Mouse (Mus musculus): ENCODE results near the gene Asz1. TPM values are rescaled to one million over a fixed set of nuclear protein-coding genes. Genes with fewer than 3 reads are reported as not detected.
A peak's percentile ranks its signal among the peaks of the same experiment; 100 is the strongest.

The Asz1 gene
- polyA plus RNA-seq, 1 experiment from 2014 or later = 5.2 TPM

DNA sequence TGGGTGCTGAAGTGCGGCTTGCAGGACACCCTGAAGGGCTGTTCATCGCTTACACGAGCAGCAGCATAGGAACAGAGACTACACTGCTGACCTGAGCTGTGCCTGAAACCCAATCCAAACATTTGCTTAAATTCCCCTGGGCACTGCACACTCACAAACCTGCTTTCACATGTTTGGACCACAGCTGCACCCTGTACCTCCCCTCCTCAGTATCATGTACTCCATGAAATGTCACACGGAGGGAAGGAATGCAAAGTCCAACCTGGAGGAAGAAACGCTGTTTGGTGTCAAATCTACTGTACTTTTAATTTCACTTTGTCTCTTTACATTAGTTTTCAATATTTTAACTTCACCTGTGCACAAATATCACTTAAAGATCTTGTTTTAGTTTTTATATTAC is 19.8 kb downstream of the Asz1 start:
- Histone ChIP-seq H3K36me3 (ENCODE audit: insufficient read depth, low read length) (no peaks in the 10 kb centered on the region), H3K9ac (replicated peaks; ENCODE audit: low read depth) (no peak overlapping the region), H3K27me3 (replicated peaks; ENCODE audit: insufficient read depth, low read length) (no peaks in the 10 kb centered on the region), H3K27ac (ENCODE audit: low read length) (no peak overlapping the region), H3K4me1 (ENCODE audit: insufficient read depth, low read depth, low read length) (no peaks in the 10 kb centered on the region), H3K4me2 (replicated peaks; ENCODE audit: low read depth, low read length) (no peak overlapping the region), H3K4me3 (ENCODE audit: low read depth, low read length) (no peak overlapping the region), H3K9me3 (ENCODE audit: low read length) (no peaks in the 10 kb centered on the region)
- 61% methylated on average over 5 of the region's 5 CpGs for WGBS
- ATAC-seq (no peak), DNase-seq (ENCODE audit: low spot score) (no peak)
- TF ChIP-seq CTCF (IDR thresholded peaks at IDR 0.05) (no peak), EP300 (IDR thresholded peaks at IDR 0.05) (no peak)

DNA sequence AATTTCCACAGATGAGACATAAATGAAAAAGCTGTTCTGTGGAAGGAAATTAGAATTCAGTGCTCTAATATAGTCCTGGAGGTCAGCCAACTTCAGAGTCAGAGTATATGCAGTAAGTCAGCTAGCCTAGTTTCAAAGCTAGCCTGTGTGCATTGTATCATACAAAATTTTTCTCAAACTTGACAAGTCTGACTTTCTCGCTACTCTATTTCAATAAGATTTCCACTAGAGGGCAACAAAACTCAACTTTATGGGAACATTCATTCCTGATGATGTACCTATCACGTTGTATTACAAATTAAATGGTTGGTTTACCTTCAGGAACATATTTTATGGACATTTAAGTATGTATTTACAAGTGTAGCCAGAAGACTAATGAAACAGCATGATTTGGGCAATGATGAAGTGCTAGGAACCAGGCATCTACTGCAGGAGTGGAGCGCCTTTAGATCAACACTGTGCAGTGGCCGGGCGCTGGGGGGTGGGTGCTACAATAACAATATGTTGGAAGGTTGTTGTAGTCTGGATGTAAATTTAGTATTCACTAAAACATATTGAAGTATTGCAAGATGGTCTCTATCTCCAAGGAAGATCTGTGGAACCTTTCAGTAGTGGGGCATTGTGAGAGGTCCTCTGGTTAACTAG is 21.6 kb downstream of the Asz1 start:
- WGBS = 62% methylated on average over 5 of the region's 5 CpGs
- Histone ChIP-seq H3K27me3 (replicated peaks; ENCODE audit: insufficient read depth, low read length) (no peaks in the 10 kb centered on the region), H3K4me3 (ENCODE audit: low read depth, low read length) (no peak overlapping the region), H3K36me3 (ENCODE audit: insufficient read depth, low read length) (no peaks in the 10 kb centered on the region), H3K9me3 (ENCODE audit: low read length) (no peaks in the 10 kb centered on the region), H3K4me2 (replicated peaks; ENCODE audit: low read depth, low read length) (no peak overlapping the region), H3K9ac (replicated peaks; ENCODE audit: low read depth) (no peak overlapping the region), H3K27ac (ENCODE audit: low read length) (no peak overlapping the region), H3K4me1 (ENCODE audit: insufficient read depth, low read depth, low read length) (no peaks in the 10 kb centered on the region)
- no peak; the same call in 1 of the 2 replicates for ATAC-seq
- peak; percentile 73 for DNase-seq (ENCODE audit: low spot score)
- TF ChIP-seq EP300 (IDR thresholded peaks at IDR 0.05) (no peak), CTCF (IDR thresholded peaks at IDR 0.05) (peak; percentile 61)

DNA sequence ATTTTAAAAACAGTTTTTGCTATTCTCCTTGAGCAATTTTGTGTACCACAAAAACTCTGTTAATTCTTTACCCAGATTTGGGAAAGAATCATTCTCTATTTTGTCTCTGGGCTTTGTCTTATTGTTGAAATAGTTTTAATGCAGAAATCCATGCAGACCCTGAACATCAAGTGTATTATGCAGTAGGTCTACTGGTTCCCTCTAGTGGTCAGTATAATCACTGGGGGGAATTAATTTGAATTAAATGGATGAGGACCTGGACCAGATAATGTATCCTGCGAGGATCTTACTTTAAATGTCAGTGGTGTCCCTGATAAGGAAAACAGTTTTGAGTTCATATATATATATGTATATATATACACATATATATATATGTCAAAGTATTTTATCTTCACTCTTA is 30.2 kb downstream of the Asz1 start:
- Histone ChIP-seq H3K27ac (ENCODE audit: low read length) (no peak overlapping the region), H3K4me2 (replicated peaks; ENCODE audit: low read depth, low read length) (no peak overlapping the region), H3K9ac (replicated peaks; ENCODE audit: low read depth) (no peak overlapping the region), H3K36me3 (ENCODE audit: insufficient read depth, low read length) (no peaks in the 10 kb centered on the region), H3K4me3 (ENCODE audit: low read depth, low read length) (no peak overlapping the region), H3K27me3 (replicated peaks; ENCODE audit: insufficient read depth, low read length) (no peaks in the 10 kb centered on the region), H3K4me1 (ENCODE audit: insufficient read depth, low read depth, low read length) (no peaks in the 10 kb centered on the region), H3K9me3 (ENCODE audit: low read length) (no peaks in the 10 kb centered on the region)
- ATAC-seq (no peak; the same call in 1 of the 2 replicates), DNase-seq (ENCODE audit: low spot score) (peak; percentile 75)
- WGBS = 25% methylated on average over 1 of the region's 1 CpGs
- TF ChIP-seq EP300 (IDR thresholded peaks at IDR 0.05) (no peak), CTCF (IDR thresholded peaks at IDR 0.05) (peak; percentile 80)

DNA sequence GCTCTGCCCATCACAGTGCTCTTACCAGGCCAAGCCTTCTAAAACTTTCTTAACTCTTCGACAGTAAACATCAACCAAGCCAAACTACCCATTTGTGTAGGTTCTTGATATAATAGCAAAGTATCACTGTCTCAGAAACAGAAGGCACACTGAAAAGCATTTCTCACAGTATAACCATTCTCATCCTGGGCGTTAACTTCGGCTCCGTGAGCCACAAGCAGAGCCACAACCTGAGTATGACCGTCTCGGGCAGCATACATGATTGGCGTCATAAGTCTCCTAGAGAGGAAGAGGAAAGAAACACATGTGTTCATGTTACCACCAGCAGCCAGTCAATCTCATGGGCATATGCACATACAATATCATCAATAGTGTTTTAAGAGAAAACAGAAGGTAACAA is 31.9 kb downstream of the Asz1 start:
- DNase-seq (ENCODE audit: low spot score) (no peak), ATAC-seq (no peak)
- Histone ChIP-seq H3K4me2 (replicated peaks; ENCODE audit: low read depth, low read length) (no peak overlapping the region), H3K9me3 (ENCODE audit: low read length) (no peaks in the 10 kb centered on the region), H3K4me1 (ENCODE audit: insufficient read depth, low read depth, low read length) (no peaks in the 10 kb centered on the region), H3K36me3 (ENCODE audit: insufficient read depth, low read length) (no peaks in the 10 kb centered on the region), H3K27ac (ENCODE audit: low read length) (0 out of 2 replicates have a peak overlapping the region, but pooled peaks have one; percentile 2), H3K9ac (replicated peaks; ENCODE audit: low read depth) (no peak overlapping the region), H3K4me3 (ENCODE audit: low read depth, low read length) (no peak overlapping the region), H3K27me3 (replicated peaks; ENCODE audit: insufficient read depth, low read length) (no peaks in the 10 kb centered on the region)
- 61% methylated on average over 7 of the region's 7 CpGs for WGBS
- no peak for TF ChIP-seq CTCF (IDR thresholded peaks at IDR 0.05)
- TF ChIP-seq EP300 (IDR thresholded peaks at IDR 0.05) = no peak

DNA sequence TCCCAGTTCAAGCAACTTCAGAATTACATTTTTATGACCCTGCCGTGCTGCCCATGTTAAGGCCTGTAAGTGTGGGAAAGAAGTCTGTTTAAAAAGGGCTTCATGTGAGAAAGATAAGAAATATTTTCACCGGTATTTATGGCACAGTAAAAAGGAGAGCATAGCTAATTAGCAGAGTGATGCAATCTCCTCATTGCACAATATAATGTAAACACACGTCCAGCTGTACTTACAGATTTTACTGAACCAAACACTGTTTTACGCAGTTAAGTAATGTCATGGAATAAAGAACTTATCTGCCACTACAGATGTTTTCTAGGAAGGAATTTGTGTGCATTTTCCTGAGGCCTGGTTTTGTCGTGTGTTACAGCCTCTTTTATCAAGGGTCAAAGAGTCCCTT is 32.3 kb downstream of the Asz1 start:
- ATAC-seq (peak; percentile 49), DNase-seq (ENCODE audit: low spot score) (peak; percentile 50)
- Histone ChIP-seq H3K27me3 (replicated peaks; ENCODE audit: insufficient read depth, low read length) (no peaks in the 10 kb centered on the region), H3K9ac (replicated peaks; ENCODE audit: low read depth) (no peak overlapping the region), H3K36me3 (ENCODE audit: insufficient read depth, low read length) (no peaks in the 10 kb centered on the region), H3K4me3 (ENCODE audit: low read depth, low read length) (no peak overlapping the region), H3K27ac (ENCODE audit: low read length) (0 out of 2 replicates have a peak overlapping the region, but pooled peaks have one; percentile 2), H3K4me1 (ENCODE audit: insufficient read depth, low read depth, low read length) (no peaks in the 10 kb centered on the region), H3K4me2 (replicated peaks; ENCODE audit: low read depth, low read length) (no peak overlapping the region), H3K9me3 (ENCODE audit: low read length) (no peaks in the 10 kb centered on the region)
- WGBS = 5% methylated on average over 5 of the region's 5 CpGs
- TF ChIP-seq EP300 (IDR thresholded peaks at IDR 0.05) = peak; percentile 45; the same call in 1 of the 2 replicates
- no peak for TF ChIP-seq CTCF (IDR thresholded peaks at IDR 0.05)

DNA sequence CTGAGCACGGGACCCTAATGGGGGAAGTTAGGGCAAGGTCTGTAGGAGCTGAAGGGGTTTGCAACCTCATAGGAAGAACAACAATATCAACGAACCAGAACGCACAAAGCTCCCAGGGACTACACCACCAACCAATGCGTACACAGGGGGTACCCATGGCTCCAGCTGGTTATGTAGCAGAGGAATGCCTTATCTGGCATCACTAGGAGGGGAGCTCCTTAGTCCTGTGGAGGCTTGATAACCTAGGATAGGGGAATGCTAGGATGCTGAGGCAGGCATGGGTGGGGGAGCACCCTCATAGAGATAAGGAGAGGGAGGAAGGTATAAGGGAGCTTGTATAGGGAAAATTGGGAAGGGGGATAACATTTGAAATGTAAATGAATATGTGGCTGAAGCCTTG is 51.0 kb downstream of the Asz1 start:
- Histone ChIP-seq H3K9ac (replicated peaks; ENCODE audit: low read depth) (no peak overlapping the region), H3K27ac (ENCODE audit: low read length) (no peak overlapping the region), H3K36me3 (ENCODE audit: insufficient read depth, low read length) (no peaks in the 10 kb centered on the region), H3K4me1 (ENCODE audit: insufficient read depth, low read depth, low read length) (no peaks in the 10 kb centered on the region), H3K4me3 (ENCODE audit: low read depth, low read length) (no peak overlapping the region), H3K4me2 (replicated peaks; ENCODE audit: low read depth, low read length) (no peak overlapping the region), H3K9me3 (ENCODE audit: low read length) (no peaks in the 10 kb centered on the region), H3K27me3 (replicated peaks; ENCODE audit: insufficient read depth, low read length) (no peaks in the 10 kb centered on the region)
- WGBS = 86% methylated on average over 4 of the region's 4 CpGs
- DNase-seq (ENCODE audit: low spot score) (no peak), ATAC-seq (no peak)
- no peak for TF ChIP-seq EP300 (IDR thresholded peaks at IDR 0.05)
- TF ChIP-seq CTCF (IDR thresholded peaks at IDR 0.05) = no peak

Measured in lung, postnatal 0 days (tissue).